Mouse (Mus musculus): ENCODE measurements around the gene Clic1. TPM values are rescaled to one million over a fixed set of nuclear protein-coding genes. Genes with fewer than 3 reads are reported as not detected.
A peak's percentile ranks its signal among the peaks of the same experiment; 100 is the strongest.

The Clic1 gene
- polyA plus RNA-seq, 1 experiment, result 321 TPM

DNA sequence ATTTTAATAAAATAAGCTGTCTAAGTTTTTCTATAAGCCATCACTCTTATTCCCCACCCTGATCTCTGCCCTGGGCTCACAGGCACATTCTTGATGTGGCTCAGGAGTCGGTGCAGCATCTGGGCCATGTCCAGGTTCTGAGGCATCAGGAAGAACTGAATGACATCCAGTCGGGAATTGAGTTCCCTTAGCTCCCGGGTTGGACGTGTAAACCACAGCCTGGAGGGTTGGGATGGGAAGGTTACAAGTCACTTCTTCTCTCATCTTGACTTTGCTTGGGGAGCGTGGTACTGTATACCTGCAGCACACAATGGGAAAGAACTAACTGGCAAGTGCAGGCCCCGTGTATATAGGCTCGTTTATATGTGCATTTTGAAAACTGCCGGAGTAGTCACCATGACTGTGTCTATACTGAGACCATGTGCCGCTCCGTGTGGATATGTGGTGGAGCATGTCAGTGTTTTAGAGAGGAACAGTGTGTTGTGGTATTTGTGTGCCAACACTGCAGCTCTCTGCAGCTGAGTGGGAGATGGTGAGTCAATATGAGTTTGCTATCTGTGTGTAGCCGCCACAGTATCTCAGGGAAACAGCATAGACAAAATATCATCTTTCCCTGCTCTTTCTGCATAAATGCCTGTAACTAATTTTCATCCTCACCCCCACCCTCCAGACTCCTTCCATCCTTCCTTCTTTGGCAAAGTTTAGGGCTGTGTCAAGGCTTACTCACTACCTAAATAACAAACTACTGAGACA, 10.5 kb upstream of the Clic1 start:
- Histone ChIP-seq H3K4me3 (ENCODE audit: control insufficient read depth, insufficient read depth, low read length) (no peak overlapping the region), H3K27me3 (ENCODE audit: control insufficient read depth, insufficient read depth, low read length) (no peaks in the 10 kb centered on the region), H3K36me3 (ENCODE audit: control insufficient read depth, insufficient read depth, low read length) (no peaks in the 10 kb centered on the region), H3K27ac (ENCODE audit: control insufficient read depth, insufficient read depth, low read length) (no peak overlapping the region), H3K4me1 (replicated peaks; ENCODE audit: control insufficient read depth, insufficient read depth, low read length) (peaks cover 3% of the 10 kb centered on the region)
- no peak for DNase-seq
- 94% methylated on average over 11 of the region's 11 CpGs for WGBS
- TF ChIP-seq POLR2A (IDR thresholded peaks at IDR 0.05; ENCODE audit: control insufficient read depth, extremely low read depth, insufficient read depth, low read length, poor library complexity), result no peak
- TF ChIP-seq CTCF (IDR thresholded peaks at IDR 0.05; ENCODE audit: borderline replicate concordance, control insufficient read depth, extremely low read depth, insufficient read depth, low read length, poor library complexity), result no peak

DNA sequence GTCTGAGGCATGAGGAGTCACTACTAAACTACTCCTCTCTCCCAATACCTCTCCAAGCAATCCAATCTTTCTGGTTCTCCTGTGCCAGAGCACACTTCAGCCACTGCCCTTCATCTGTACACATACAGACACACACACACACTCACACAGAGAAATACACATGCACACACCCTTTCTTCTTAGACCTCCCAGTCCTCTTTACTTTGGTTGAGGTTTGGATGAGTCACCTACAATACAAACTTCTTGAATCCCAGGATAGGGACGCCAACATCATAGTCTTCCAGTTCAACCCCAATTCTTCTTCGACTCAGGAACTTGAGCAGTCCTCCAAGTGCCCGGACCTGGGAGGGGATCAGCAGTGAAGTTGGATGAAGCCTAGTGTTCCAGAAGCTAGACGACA, 6.0 kb upstream of the Clic1 start:
- H3K4me1 ChIP-seq (replicated peaks; ENCODE audit: control insufficient read depth, insufficient read depth, low read length), result peaks cover 22% of the 10 kb centered on the region
- TF ChIP-seq CTCF (IDR thresholded peaks at IDR 0.05; ENCODE audit: borderline replicate concordance, control insufficient read depth, extremely low read depth, insufficient read depth, low read length, poor library complexity) (no peak), POLR2A (IDR thresholded peaks at IDR 0.05; ENCODE audit: control insufficient read depth, extremely low read depth, insufficient read depth, low read length, poor library complexity) (no peak)
- H3K4me3 ChIP-seq (ENCODE audit: control insufficient read depth, insufficient read depth, low read length), result no peak overlapping the region
- no peak overlapping the region for H3K27ac ChIP-seq (ENCODE audit: control insufficient read depth, insufficient read depth, low read length)
- no peaks in the 10 kb centered on the region for H3K27me3 ChIP-seq (ENCODE audit: control insufficient read depth, insufficient read depth, low read length)
- no peaks in the 10 kb centered on the region for H3K36me3 ChIP-seq (ENCODE audit: control insufficient read depth, insufficient read depth, low read length)
- DNase-seq, result no peak
- 93% methylated on average over 4 of the region's 4 CpGs for WGBS

DNA sequence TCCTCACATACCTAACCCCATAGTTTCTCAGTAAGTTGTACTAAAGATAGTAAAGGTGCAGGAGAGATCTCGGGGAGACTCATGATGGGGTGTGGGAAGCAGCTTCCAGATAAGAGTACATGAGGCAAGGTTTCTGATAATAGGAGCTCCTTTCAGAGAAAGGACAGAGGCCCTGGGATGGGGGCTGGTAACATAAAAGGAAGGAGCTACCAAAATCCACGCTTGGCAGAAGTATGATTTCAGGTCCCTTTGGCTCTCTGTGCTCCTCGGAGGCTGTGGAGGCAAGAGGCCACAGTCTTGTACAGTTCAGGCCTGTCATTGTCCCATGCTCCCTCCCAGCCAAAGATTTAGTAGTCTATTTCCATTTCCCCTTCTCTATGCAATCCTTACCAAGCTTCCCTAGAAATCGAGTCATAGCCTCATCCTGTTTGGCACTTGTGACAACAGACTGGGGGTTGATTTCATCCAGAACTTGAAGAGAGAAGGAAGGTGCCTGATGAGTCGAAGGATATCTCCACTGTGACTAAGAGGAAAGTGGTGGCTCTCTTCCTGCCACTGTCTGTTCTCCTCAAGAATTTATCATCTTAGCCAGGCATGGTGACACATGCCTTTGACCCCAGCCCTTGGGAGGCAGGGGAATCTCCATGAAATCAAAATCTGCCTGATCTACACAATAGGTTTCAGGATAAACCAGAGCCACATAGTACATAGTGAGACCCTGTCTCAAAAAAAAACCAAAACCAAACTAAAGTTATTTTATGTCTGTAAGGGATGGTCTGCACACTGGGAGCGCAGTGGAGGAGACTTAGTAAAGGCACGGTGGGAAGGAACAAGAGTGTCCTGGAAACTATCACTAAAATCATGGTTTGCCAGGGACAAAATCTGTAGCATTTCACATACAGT, 4.6 kb upstream of the Clic1 start:
- peaks cover 31% of the 10 kb centered on the region for H3K4me1 ChIP-seq (replicated peaks; ENCODE audit: control insufficient read depth, insufficient read depth, low read length)
- no peak overlapping the region for H3K4me3 ChIP-seq (ENCODE audit: control insufficient read depth, insufficient read depth, low read length)
- no peak overlapping the region for H3K27ac ChIP-seq (ENCODE audit: control insufficient read depth, insufficient read depth, low read length)
- no peak for TF ChIP-seq CTCF (IDR thresholded peaks at IDR 0.05; ENCODE audit: borderline replicate concordance, control insufficient read depth, extremely low read depth, insufficient read depth, low read length, poor library complexity)
- TF ChIP-seq POLR2A (IDR thresholded peaks at IDR 0.05; ENCODE audit: control insufficient read depth, extremely low read depth, insufficient read depth, low read length, poor library complexity), result no peak
- no peaks in the 10 kb centered on the region for H3K36me3 ChIP-seq (ENCODE audit: control insufficient read depth, insufficient read depth, low read length)
- 77% methylated on average over 7 of the region's 7 CpGs for WGBS
- no peaks in the 10 kb centered on the region for H3K27me3 ChIP-seq (ENCODE audit: control insufficient read depth, insufficient read depth, low read length)
- no peak for DNase-seq

DNA sequence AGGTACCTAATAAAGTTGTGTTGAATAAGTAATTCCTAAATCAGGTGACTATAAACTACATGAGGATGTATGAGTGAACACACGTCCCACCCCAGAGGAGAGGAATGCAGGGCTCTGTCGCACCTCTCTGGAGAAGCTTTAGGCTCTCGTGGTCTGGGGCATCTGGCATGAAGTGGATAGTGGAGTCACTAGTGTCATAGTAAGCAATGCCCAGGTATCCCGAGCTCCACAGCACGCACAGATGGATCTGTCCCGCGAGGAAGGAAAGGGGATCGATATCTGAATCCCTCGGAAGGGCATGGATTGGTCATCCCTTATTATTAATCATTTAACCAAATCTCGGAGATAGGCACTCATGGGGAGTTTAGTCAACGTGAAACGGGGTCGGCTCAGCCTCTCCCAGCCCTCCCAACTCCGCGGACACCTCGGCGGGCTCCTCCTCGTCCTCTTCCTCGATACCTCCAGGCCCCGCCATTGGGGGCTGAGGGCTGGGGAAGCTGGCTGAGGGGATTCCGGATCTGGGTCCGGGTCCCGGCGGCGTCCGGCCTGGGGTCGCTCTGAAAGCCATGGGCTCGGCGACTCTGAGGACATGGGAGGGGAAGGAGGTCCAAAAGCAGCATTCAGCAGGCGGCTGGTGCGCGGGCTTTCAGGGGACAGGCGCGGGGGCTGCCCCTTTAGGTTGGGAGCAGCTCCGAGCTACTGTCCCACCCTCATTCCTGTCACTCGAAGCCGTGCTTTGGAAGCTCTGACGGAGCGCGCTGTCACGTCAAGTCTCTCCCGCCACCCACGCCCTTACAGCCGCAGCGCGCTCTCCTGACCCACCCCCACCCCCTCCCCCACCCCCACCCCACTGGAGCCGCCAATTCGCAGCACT, 3.7 kb upstream of the Clic1 start:
- peak overlapping the region; percentile 6; the same call in 1 of the 2 replicates for H3K27ac ChIP-seq (ENCODE audit: control insufficient read depth, insufficient read depth, low read length)
- WGBS, result 3% methylated on average over 48 of the region's 48 CpGs
- peaks cover 31% of the 10 kb centered on the region for H3K4me1 ChIP-seq (replicated peaks; ENCODE audit: control insufficient read depth, insufficient read depth, low read length)
- no peaks in the 10 kb centered on the region for H3K27me3 ChIP-seq (ENCODE audit: control insufficient read depth, insufficient read depth, low read length)
- no peaks in the 10 kb centered on the region for H3K36me3 ChIP-seq (ENCODE audit: control insufficient read depth, insufficient read depth, low read length)
- DNase-seq, result no peak
- peak overlapping the region; percentile 54 for H3K4me3 ChIP-seq (ENCODE audit: control insufficient read depth, insufficient read depth, low read length)
- TF ChIP-seq CTCF (IDR thresholded peaks at IDR 0.05; ENCODE audit: borderline replicate concordance, control insufficient read depth, extremely low read depth, insufficient read depth, low read length, poor library complexity) (no peak), POLR2A (IDR thresholded peaks at IDR 0.05; ENCODE audit: control insufficient read depth, extremely low read depth, insufficient read depth, low read length, poor library complexity) (no peak)

DNA sequence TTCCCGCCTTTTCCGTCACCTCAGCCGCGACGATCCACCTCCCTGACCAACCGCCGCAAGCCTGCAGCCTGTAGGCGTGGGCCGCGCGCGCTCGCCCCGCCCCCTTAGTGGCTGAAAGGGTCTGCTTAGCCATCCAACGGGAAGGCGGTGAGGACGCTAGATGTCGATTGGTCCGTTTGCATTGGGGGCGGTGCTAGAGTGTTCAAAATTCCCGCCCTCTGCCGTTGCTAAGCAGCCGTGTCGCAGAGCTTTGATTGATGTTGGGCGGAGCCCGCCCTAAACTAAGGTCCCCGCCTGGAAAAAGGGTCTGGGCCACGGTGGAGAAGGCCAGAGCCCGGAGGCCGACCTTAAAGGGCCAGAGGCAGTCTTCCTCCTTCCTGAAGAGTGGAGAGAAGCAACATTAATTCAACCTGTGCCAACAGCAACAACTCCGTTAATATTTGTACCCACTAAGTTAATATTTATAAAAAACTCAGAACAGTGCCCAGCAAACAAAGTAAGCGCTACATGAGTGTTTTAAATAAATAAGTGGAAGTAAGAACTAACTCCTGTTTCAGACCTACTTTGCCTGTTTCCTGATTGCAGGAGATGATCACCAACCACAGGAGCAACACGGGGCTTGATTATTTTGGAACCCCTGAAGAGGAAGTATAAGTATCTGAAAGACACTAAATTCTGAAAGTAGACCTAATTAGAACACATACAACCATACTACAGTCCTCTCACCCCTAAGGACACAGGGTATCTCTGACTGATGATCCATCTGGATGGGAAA, 2.9 kb upstream of the Clic1 start, which contains the start of gene Msh5:
Msh5 (minus strand) TSS at position 65 of the 775 bp plus-strand sequence.
- Histone ChIP-seq H3K27ac (ENCODE audit: control insufficient read depth, insufficient read depth, low read length) (peak within 1 kb of the TSS; percentile 100), H3K27me3 (ENCODE audit: control insufficient read depth, insufficient read depth, low read length) (no peaks in the 10 kb centered on the region), H3K36me3 (ENCODE audit: control insufficient read depth, insufficient read depth, low read length) (no peaks in the 10 kb centered on the region), H3K4me1 (replicated peaks; ENCODE audit: control insufficient read depth, insufficient read depth, low read length) (peaks cover 32% of the 10 kb centered on the region), H3K4me3 (ENCODE audit: control insufficient read depth, insufficient read depth, low read length) (peak within 1 kb of the TSS; percentile 54)
- TF ChIP-seq CTCF (IDR thresholded peaks at IDR 0.05; ENCODE audit: borderline replicate concordance, control insufficient read depth, extremely low read depth, insufficient read depth, low read length, poor library complexity) (no peak), POLR2A (IDR thresholded peaks at IDR 0.05; ENCODE audit: control insufficient read depth, extremely low read depth, insufficient read depth, low read length, poor library complexity) (no peak; the same call in none of the 2 replicates)
- 2% methylated on average over 33 of the region's 33 CpGs for WGBS
- DNase-seq, result peak; percentile 97
